ENCODE assay signal across 8 mouse cellular contexts in genomic region chr6:52260654-52261575, GRCm38 (mm10). TPM values are rescaled to one million over a fixed set of nuclear protein-coding genes. Genes with fewer than 3 reads are reported as not detected.
A peak's percentile ranks its signal among the peaks of the same experiment; 100 is the strongest.
DNase-seq lines count a peak whose midpoint lies in the region; ATAC-seq and TF ChIP-seq lines count a peak whose summit lies in the region.

Gene Hoxa13, minus strand, starts transcription at chr6:52260880.

- H3K4me1 ChIP-seq in kidney, embryonic 14.5 days (ENCODE audit: control insufficient read depth, insufficient read depth, low read length), result peaks cover 4% of the 10 kb centered on the region; the same call in 1 of the 2 replicates
- no peaks in the 10 kb centered on the region for H3K4me1 ChIP-seq in midbrain, postnatal 0 days (ENCODE audit: insufficient read depth, low read length)

- TF ChIP-seq POLR2A in brain, embryonic 14.5 days (IDR thresholded peaks at IDR 0.05; ENCODE audit: borderline replicate concordance, extremely low read depth, insufficient read depth, insufficient read length, poor library complexity, severe bottlenecking), result no peak

- no peak within 1 kb of the TSS for H3K27ac ChIP-seq in kidney, embryonic 14.5 days (ENCODE audit: low read depth, low read length)
- H3K27ac ChIP-seq in midbrain, postnatal 0 days (ENCODE audit: low read depth, low read length), result no peak within 1 kb of the TSS

- H3K4me3 ChIP-seq in kidney, embryonic 14.5 days (ENCODE audit: low read length), result peak within 1 kb of the TSS; percentile 39
- H3K4me3 ChIP-seq in midbrain, postnatal 0 days (ENCODE audit: low read depth, low read length), result peak within 1 kb of the TSS; percentile 15

- peak within 1 kb of the TSS; percentile 68 for H3K4me2 ChIP-seq in kidney, embryonic 14.5 days (replicated peaks; ENCODE audit: low read depth, low read length)
- H3K4me2 ChIP-seq in midbrain, postnatal 0 days (ENCODE audit: low read depth, low read length, poor library complexity, severe bottlenecking), result peak within 1 kb of the TSS; percentile 35; the same call in 1 of the 2 replicates

- peaks cover 84% of the 10 kb centered on the region for H3K27me3 ChIP-seq in kidney, embryonic 14.5 days (ENCODE audit: control insufficient read depth, insufficient read depth, low read length)
- peaks cover 80% of the 10 kb centered on the region for H3K27me3 ChIP-seq in midbrain, postnatal 0 days (ENCODE audit: insufficient read depth, low read length)

- no peaks in the 10 kb centered on the region for H3K9me3 ChIP-seq in kidney, embryonic 14.5 days (ENCODE audit: control insufficient read depth, low read length)
- H3K9me3 ChIP-seq in midbrain, postnatal 0 days (ENCODE audit: low read length), result no peaks in the 10 kb centered on the region

- DNase-seq in kidney, postnatal 25 days, result no peak
- DNase-seq in brain, embryonic 14.5 days (ENCODE audit: low read depth), result peak; percentile 25
- DNase-seq in induced T-regulatory cell, adult 2 months (ENCODE audit: low read depth), result peak; percentile 44
- no peak for DNase-seq in midbrain, postnatal 0 days (ENCODE audit: low spot score)
- no peak for DNase-seq in MN1 (ENCODE audit: low spot score)
- DNase-seq in cerebellum, adult 9-10 months, result no peak

- no peak for TF ChIP-seq CTCF in brain, embryonic 14.5 days (IDR thresholded peaks at IDR 0.05; ENCODE audit: borderline replicate concordance, extremely low read depth, insufficient read depth, insufficient read length)
- TF ChIP-seq CTCF in midbrain, postnatal 0 days (IDR thresholded peaks at IDR 0.05), result no peak

- no peaks in the 10 kb centered on the region for H3K36me3 ChIP-seq in kidney, embryonic 14.5 days (ENCODE audit: control insufficient read depth, insufficient read depth, low read length)
- H3K36me3 ChIP-seq in midbrain, postnatal 0 days (ENCODE audit: insufficient read depth, low read length), result no peaks in the 10 kb centered on the region

- WGBS in kidney, embryonic 14.5 days, result under 1% methylated on average over 47 of the region's 72 CpGs
- WGBS in midbrain, postnatal 0 days, result under 1% methylated on average over 27 of the region's 72 CpGs

- ATAC-seq in kidney, embryonic 14.5 days (ENCODE audit: low FRiP score, low TSS enrichment), result peak; percentile 84
- no peak for ATAC-seq in midbrain, postnatal 0 days (ENCODE audit: low FRiP score)
- no peak for ATAC-seq in monocyte, adult 5-6 weeks (replicated peaks; ENCODE audit: insufficient number of reproducible peaks, low FRiP score, low TSS enrichment, poor library complexity, severe bottlenecking)

- H3K9ac ChIP-seq in kidney, embryonic 14.5 days (ENCODE audit: low read depth, low read length), result peak within 1 kb of the TSS; percentile 28; the same call in 1 of the 2 replicates
- no peak within 1 kb of the TSS for H3K9ac ChIP-seq in midbrain, postnatal 0 days (replicated peaks; ENCODE audit: low read length, poor library complexity, severe bottlenecking)

RNA-seq across cellular contexts. Expression of gene Hoxa13, which starts in this region (rescaled TPM):
- not detected in 2 replicates for polyA plus RNA-seq in kidney, embryonic 14.5 days (2014; fragmentation: Nextera tagmentation; extraction: Ambion mirVana)
- polyA plus RNA-seq in brain, embryonic 14.5 days (2012; rRNA removed), result 0.10 TPM in 1 of 2 replicates, not detected in the other
- not detected in 2 replicates for total RNA-seq in midbrain, postnatal 0 days (2014; rRNA removed)
- not detected in 2 replicates for polyA plus RNA-seq in midbrain, postnatal 0 days (2015; fragmentation: Nextera tagmentation; extraction: Ambion mirVana)
- not detected in 3 replicates for total RNA-seq in monocyte, adult 5-6 weeks (2017)

Comparison
In these comparisons a context has a peak if more than half of its experiments do, and no peak if none do; other contexts are left out.
1. Peak in ATAC-seq, H3K4me3 ChIP-seq, H3K9ac ChIP-seq and H3K4me2 ChIP-seq in kidney, embryonic 14.5 days; RNA of the gene not detected or under 1 TPM.
2. Peak in DNase-seq in brain, embryonic 14.5 days; RNA of the gene not detected or under 1 TPM.